Mouse (Mus musculus): Measurements from ENCODE around the gene Fxr1.
"Not testable (repeated sequence)": the region's sequence is repeated elsewhere in the genome, so short reads cannot be mapped to it uniquely, and the experiment has no call there.

Gene Fxr1

GRCm38 (mm10) chr3:34062352-34062751 lies 42.6 kb downstream of the Fxr1 start:
- no peak for DNase-seq

- not testable (repeated sequence) for DNase-seq
Observed at GRCm38 (mm10) chr3:34068943-34069342, 49.2 kb downstream of the Fxr1 start.

GRCm38 (mm10) chr3:34072726-34073125 lies 53.0 kb downstream of the Fxr1 start:
- DNase-seq: no peak

DNA sequence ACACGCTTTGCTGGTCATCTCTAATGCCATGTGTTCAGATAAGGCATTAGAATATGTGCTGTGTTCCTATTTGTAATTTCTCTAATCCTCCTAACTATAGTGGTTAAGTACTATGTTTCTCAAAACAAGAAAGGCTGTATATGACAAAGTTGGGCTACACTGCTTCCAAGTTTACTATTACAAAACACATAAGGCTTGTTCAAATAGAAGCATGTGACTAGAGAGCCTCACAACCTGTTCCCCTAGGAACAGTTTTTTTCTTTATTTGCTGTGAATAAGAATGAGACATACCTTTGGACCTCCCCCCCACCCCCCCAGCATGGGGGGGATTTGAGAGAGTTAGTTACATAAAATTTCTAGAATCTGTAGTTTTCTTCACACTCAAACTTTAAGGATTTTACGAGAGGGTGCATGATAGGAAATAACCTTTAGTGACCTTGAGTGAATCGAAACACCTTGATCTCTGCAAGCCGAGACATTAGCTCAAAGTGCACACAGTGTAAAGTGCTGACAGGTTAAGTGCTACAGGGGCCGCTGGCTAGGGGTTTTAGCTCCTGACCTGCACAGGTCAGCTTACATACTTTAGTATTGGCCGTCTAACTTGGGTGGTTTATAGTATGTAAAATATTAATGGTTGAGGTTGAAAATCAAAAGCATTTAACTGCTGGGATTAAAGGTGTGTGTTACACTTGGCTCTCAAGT lies 56.5 kb downstream of the Fxr1 start:
- DNase-seq: no peak

DNA sequence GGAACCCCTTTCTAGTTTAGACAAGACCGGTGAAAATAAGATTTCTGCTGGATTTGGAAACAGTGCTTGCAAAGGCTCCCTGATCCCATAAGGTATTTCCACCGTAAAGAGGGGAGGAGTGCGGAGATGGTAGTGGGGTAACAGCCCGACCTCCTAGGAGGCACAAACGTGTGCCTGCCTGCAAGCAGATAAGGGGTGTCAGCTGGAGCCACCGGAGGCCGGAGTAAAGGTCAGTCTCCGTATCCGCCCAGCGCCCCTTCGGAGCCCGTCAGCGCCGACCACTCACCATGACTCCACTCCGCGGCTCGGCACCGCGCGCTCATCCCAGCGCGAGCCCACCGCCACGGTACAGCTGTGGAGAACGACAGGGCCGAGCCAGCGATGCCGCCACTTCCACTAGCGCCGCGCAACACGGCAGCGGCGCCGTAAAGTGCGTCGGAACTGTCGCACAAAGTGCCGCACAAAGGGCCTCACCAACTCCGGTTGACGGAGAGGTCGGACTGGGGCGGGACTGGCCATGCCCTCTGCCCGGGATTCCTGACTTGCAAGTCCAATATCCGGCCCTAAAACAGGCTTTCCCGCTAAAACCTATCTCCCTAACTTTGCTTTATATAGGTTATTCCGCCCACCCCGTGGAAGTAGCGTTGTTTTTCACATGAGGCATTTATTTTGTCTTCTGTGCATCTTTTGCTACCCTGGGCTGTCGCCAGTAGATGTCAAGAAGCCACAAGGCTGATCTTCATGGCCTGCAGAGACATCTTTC lies 61.3 kb downstream of the Fxr1 start, which contains the start of gene Dnajc19:
Dnajc19 (minus strand) TSS at position 422 of the 763 bp plus-strand sequence.
- peak; percentile 99 for DNase-seq

DNA sequence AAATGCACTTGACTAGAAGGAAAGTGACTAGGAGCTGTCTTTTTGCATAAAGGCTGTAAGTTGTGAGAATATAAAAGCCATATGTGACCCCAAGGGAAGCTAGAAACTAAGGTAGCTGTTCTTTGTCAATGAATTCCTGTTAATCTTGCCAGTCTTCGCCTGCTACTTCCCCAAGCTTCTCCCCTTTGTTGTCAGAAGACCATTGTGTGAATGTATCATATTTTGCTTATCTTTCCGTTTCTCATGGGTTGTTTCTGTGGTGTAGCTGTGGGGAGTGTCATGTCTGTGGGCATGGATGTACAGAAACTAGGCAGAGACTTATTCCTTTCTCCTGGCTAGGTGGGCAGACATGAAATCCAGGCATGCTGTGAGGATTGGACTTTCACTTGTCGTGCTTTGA lies 62.2 kb downstream of the Fxr1 start:
- DNase-seq: no peak

- no peak for DNase-seq
Observed at GRCm38 (mm10) chr3:34083655-34084054, 63.9 kb downstream of the Fxr1 start.

DNA sequence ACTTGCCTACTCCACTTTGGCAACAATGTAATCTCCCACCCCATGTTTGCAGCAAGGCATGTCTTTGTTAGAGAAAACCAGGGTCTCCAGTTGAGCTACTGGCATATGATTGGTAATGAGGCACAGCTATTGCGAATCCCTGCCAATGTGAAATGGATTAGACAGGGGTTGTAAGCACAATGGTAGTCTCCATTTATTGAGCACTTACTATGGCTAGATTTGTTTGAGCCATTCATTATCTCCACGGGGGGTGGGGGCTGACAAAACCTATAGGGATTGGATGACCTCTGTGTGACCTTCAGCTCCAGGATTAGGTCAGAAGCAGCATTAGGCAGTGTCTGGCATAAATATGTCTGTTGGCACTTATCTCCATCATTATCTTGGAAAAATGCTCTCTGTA lies 83.1 kb downstream of the Fxr1 start:
- peak; percentile 61 for DNase-seq

DNA sequence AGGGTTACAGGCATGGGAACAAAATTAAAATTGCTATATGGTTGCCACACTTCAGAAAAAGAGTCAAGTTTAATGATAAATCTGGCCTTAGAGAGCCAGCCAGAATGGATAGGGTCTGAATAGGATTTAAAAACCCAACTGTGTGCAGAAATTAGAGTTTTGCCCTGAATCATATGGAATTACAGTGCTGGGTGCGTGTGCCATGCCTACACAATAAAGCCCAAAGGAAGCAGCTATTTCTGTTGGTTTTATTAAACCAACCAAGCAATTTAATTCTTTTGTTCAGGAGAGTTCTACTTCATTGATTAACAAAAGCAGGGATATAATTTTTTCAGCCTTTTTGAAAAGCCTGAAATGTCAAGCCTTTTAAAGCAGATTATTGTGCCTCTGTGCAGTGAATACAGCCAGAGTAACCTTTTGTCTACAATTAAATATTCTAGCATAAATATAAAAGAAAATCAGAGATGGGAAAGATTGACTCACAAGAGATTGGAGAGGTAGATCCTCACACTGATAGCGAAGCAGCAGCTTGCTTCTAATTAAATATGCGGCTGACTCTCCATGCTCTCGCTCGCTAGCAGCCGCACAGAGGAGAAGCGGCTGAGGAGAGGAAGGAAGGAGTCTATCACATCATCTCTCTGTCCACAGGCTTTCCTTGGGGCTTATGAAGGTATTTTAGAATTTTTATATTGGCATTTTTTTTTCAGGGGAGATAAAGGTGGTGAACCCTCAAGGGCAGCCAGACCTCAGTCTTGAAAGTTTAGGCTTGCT lies 84.3 kb downstream of the Fxr1 start:
- peak; percentile 52 for DNase-seq

DNA sequence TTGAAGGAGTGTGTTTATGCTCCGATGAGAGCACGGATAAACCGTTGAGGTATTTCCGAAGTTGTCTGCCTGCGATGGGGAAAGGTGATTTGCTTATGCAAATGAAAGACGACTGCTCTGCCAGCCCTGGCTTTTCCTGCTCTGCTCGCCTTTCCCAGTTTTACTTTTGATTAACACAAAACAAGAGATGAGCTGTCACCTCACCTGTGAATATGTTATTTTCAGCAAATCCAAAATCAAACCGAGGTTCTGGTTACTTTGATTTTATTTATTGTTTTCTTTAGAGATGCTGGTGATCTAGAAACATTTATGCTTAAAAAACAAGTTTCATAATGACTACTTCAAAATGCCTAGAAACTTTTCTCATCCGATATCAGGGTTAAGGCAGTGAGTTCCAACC lies 86.7 kb downstream of the Fxr1 start:
- DNase-seq: no peak

GRCm38 (mm10) chr3:34107631-34108030 lies 87.9 kb downstream of the Fxr1 start:
- DNase-seq: no peak

GRCm38 (mm10) chr3:34111941-34112685 lies 92.4 kb downstream of the Fxr1 start:
- peak; percentile 55 for DNase-seq

DNA sequence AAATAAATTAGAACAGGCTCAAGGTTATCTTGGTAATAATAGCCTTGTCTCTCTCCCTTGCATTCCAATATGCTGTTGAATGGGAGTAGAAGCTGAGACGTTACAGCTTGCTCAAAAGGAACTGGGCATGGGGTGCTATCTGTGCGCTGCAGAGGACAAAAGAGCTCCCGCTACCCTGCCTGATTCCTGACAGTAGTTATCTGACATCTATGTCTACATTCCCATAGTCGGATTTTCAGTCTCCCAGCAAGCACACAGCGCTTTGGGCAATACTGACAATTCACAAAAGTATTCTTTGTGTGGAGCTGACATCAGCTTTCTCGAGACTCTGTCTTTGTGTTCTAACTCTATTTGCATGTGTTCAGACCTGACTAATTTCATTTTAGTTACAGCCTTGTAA lies 96.1 kb downstream of the Fxr1 start:
- DNase-seq: peak; percentile 44

DNA sequence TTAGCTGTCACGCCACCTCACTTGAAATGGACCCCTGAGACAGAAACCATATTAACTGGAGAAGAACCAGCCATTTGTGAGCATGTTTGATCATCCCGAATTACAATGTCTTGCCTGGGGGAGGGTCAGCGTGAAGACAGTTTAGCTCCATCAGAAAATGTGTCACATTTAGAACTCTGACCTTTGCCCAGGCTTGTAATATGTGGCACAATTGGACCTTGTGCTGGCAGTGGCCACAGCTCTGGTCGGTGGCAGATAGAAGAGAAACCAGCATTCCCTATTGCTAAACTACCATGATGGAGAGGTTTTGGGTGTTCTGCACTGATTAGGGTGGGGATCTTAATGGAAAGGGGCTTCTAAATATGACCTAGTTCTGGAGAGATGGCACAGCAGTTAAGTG lies 100.1 kb downstream of the Fxr1 start:
- DNase-seq: no peak
